Comparison of ENCODE assay signal across 17 mouse cellular contexts in the genomic region with DNA sequence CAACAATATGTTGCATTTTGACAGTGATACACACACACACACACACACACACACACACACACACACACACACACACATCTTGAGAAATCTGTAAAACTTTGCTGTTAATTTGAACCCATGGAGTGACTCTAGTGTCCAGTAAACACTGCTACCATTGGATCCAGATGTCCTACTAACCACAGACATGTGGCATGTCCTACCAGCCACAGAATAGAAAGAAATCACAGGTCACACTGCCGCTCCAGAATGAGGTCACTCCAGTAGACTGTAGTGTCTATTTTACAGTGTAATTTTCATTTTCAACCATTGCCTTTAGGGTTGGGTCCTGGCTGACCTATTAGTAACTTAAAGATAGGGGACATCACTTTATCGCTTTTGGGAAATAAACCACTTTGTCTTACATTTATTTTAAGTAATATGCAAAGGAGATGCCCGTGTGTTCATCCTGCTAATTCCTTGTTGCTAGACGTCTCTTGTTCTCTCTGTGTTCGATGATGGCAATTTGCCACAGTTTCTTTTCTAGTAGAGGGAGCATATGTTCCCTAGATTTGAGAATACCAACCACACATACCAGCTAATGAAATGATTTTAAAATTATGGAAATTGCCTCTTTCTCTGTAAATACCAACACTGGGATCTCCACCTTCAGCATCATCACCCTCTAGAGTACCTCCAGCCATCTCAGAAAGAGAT. TPM values are rescaled to one million over a fixed set of nuclear protein-coding genes. Genes with fewer than 3 reads are reported as not detected.
A peak's percentile ranks its signal among the peaks of the same experiment; 100 is the strongest.
DNase-seq lines count a peak whose midpoint lies in the region; ATAC-seq and TF ChIP-seq lines count a peak whose summit lies in the region.
"Had no signal": no experiment of that assay in that cellular context is flagged by ENCODE, and none has a peak within 500 bp of the region (broad histone marks: within the 10 kb centered on the region; RNA-seq: fewer than 3 reads in every experiment).

No protein-coding gene starts in this region.

- 54% methylated on average over 5 of the region's 5 CpGs for WGBS in forebrain, embryonic 16.5 days
- WGBS in forebrain, postnatal 0 days, result 60% methylated on average over 5 of the region's 5 CpGs

- H3K4me2 ChIP-seq in forebrain, embryonic 16.5 days (ENCODE audit: low read length), result no peak overlapping the region
- H3K4me2 ChIP-seq in forebrain, postnatal 0 days (ENCODE audit: low read depth), result no peak overlapping the region
- H3K4me2 ChIP-seq: hindbrain, embryonic 13.5 days; intestine, embryonic 15.5 days had no signal

- no peaks in the 10 kb centered on the region; the same call in 1 of the 2 replicates for H3K4me1 ChIP-seq in forebrain, embryonic 16.5 days (replicated peaks; ENCODE audit: control insufficient read depth, insufficient read depth, low read length)
- 0 out of 2 replicates have a peak, but pooled peaks cover 4% of the 10 kb centered on the region for H3K4me1 ChIP-seq in forebrain, postnatal 0 days (ENCODE audit: insufficient read depth)
- H3K4me1 ChIP-seq: heart, embryonic 10.5 days; hindbrain, embryonic 13.5 days; intestine, embryonic 15.5 days had no signal

- no peaks in the 10 kb centered on the region for H3K27me3 ChIP-seq in forebrain, embryonic 16.5 days (replicated peaks; ENCODE audit: control insufficient read depth, insufficient read depth, low read length)
- no peaks in the 10 kb centered on the region for H3K27me3 ChIP-seq in forebrain, postnatal 0 days (ENCODE audit: insufficient read depth, low read length)
- H3K27me3 ChIP-seq: hindbrain, embryonic 13.5 days; intestine, embryonic 15.5 days had no signal

- peak; percentile 12 for DNase-seq in embryo, embryonic 11 days
- DNase-seq in embryo, embryonic 9.5 days (ENCODE audit: extremely low spot score), result no peak
- DNase-seq in forebrain, postnatal 0 days, result no peak
- DNase-seq in brain, embryonic 14.5 days (ENCODE audit: low read depth), result peak; percentile 66
- DNase-seq in gastrocnemius, postnatal 10 days, result no peak
- DNase-seq: adrenal gland, adult 2 months; adrenal gland, postnatal 25 days; cerebellum, postnatal 25 days; gastrocnemius, postnatal 36 days; heart, adult 18-20 months; heart, postnatal 14 days; kidney, adult 18-20 months had no signal

- no peak for TF ChIP-seq POLR2A in brain, embryonic 14.5 days (IDR thresholded peaks at IDR 0.05; ENCODE audit: borderline replicate concordance, extremely low read depth, insufficient read depth, insufficient read length, poor library complexity, severe bottlenecking)

- no peaks in the 10 kb centered on the region for H3K36me3 ChIP-seq in forebrain, embryonic 16.5 days (ENCODE audit: control insufficient read depth, insufficient read depth)
- no peaks in the 10 kb centered on the region for H3K36me3 ChIP-seq in forebrain, postnatal 0 days (ENCODE audit: insufficient read depth)
- H3K36me3 ChIP-seq: heart, embryonic 10.5 days; hindbrain, embryonic 13.5 days; intestine, embryonic 15.5 days had no signal

- TF ChIP-seq CTCF in forebrain, postnatal 0 days (IDR thresholded peaks at IDR 0.05; ENCODE audit: low read depth), result no peak
- no peak for TF ChIP-seq CTCF in brain, embryonic 14.5 days (IDR thresholded peaks at IDR 0.05; ENCODE audit: borderline replicate concordance, extremely low read depth, insufficient read depth, insufficient read length)

- no peak overlapping the region for H3K9ac ChIP-seq in forebrain, embryonic 16.5 days (replicated peaks; ENCODE audit: low read depth, low read length)
- no peak overlapping the region for H3K9ac ChIP-seq in forebrain, postnatal 0 days
- H3K9ac ChIP-seq: hindbrain, embryonic 13.5 days; intestine, embryonic 15.5 days had no signal

- ATAC-seq in forebrain, embryonic 16.5 days, result peak; percentile 75
- ATAC-seq in forebrain, postnatal 0 days, result no peak
- ATAC-seq: intestine, embryonic 15.5 days had no signal

- H3K4me3 ChIP-seq in forebrain, embryonic 16.5 days (replicated peaks; ENCODE audit: low read length), result no peak overlapping the region
- H3K4me3 ChIP-seq in forebrain, postnatal 0 days (ENCODE audit: low read depth, low read length), result no peak overlapping the region
- H3K4me3 ChIP-seq: heart, embryonic 10.5 days; hindbrain, embryonic 13.5 days; intestine, embryonic 15.5 days had no signal

- H3K9me3 ChIP-seq in forebrain, embryonic 16.5 days (ENCODE audit: control insufficient read depth, low read length), result no peaks in the 10 kb centered on the region
- H3K9me3 ChIP-seq in forebrain, postnatal 0 days (ENCODE audit: low read length), result no peaks in the 10 kb centered on the region
- H3K9me3 ChIP-seq: heart, embryonic 10.5 days; hindbrain, embryonic 13.5 days; intestine, embryonic 15.5 days had no signal

- no peak overlapping the region for H3K27ac ChIP-seq in forebrain, embryonic 16.5 days (ENCODE audit: low read length)
- no peak overlapping the region for H3K27ac ChIP-seq in forebrain, postnatal 0 days (ENCODE audit: low read depth, low read length)
- H3K27ac ChIP-seq: heart, embryonic 10.5 days; hindbrain, embryonic 13.5 days; intestine, embryonic 15.5 days had no signal

RNA-seq across cellular contexts. Expression of a gene that starts 59.2 kb away (rescaled TPM):
- 10.4 and 11.5 TPM in 2 replicates for polyA plus RNA-seq in forebrain, embryonic 16.5 days (2015; fragmentation: Nextera tagmentation; extraction: Ambion mirVana)
- total RNA-seq in forebrain, postnatal 0 days (2014; rRNA removed), result 12.1 and 14.1 TPM in 2 replicates
- 6.1 and 9.8 TPM in 2 replicates for polyA plus RNA-seq in forebrain, postnatal 0 days (2015; fragmentation: Nextera tagmentation; extraction: Ambion mirVana)
- polyA plus RNA-seq in brain, embryonic 14.5 days (2012; rRNA removed), result 3.2 and 7.8 TPM in 2 replicates
- total RNA-seq in gastrocnemius, postnatal 10 days (2021), result 1 to 10 TPM; 1.5 to 2.0 TPM
- total RNA-seq: hematopoietic stem cell, adult 5-6 weeks had no signal

Comparison
In these comparisons a context has a peak if more than half of its experiments do, and no peak if none do; other contexts are left out.
1. DNase-seq: peak in embryo, embryonic 11 days (single experiment) and brain, embryonic 14.5 days (single experiment); none in embryo, embryonic 9.5 days (single experiment), forebrain, postnatal 0 days (single experiment) and gastrocnemius, postnatal 10 days (single experiment).